Mouse (Mus musculus) cerebellum, postnatal 14 days (tissue): ENCODE results near the gene Wdr95.

Experiments used
- DNase-seq, 2 experiments: peaks; one replicate each; pipeline ENCODE4 v3.0.0; 2021; ENCODE audit warnings: mixed read lengths in 2 of 2

Wdr95 gene

DNA sequence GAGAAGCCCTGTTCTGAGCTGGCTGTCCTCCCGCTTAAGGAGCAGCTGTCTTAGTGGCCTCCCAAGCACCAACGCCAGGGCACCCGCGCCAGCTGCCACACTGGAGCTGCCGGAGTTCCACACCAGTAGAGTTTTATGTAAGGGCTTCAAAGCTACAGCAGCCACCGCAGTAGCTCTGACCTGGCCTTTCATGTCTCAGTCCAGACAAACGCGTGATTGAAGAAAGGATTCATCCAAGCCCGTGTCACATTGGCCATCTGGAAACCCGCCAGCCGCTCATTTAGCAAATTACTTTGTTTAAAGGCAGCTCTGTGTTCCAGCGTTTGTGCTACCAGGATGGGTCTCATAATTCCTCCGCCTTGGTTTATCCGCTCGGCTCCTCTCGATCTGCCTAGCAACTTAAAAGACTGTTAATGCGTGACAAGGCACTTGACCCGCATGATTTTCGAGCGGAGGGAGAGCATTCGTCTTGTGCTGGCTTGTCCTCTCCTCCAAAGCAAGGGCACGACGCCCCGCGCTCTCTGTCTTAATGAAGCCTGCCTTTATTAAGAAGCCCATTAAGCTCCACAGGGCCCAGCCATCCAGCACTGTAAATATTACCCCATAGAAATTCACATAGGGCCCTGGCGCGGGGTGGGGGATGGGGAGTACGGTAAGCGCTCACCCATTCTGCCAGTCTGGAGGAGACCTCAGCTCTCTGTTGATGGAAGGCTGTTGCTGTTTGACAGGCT, at the start of gene Wdr95:
Wdr95 (plus strand) TSS at position 681 of the 731 bp plus-strand sequence.
- DNase-seq, result peak; percentile 63 to 78

DNA sequence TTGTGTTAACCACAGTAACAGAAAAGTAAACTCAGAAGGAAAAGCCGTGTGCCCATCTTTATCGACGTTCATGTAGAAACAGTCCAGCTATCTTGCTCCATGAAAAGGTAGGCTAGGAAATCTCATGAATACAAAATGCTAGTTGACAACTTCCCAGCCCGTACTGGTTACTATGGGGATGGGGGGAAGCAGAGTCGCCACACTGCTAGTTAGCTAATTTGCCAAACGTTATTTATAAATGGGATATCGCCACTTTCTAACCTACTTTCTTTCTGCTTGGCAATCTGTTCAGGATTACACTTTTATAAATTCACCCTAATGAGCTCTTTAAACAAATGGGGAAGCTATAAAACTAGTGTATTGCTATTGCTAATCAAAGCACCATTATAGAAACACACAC, 46.6 kb upstream of the Wdr95 start:
- no peak for DNase-seq

DNA sequence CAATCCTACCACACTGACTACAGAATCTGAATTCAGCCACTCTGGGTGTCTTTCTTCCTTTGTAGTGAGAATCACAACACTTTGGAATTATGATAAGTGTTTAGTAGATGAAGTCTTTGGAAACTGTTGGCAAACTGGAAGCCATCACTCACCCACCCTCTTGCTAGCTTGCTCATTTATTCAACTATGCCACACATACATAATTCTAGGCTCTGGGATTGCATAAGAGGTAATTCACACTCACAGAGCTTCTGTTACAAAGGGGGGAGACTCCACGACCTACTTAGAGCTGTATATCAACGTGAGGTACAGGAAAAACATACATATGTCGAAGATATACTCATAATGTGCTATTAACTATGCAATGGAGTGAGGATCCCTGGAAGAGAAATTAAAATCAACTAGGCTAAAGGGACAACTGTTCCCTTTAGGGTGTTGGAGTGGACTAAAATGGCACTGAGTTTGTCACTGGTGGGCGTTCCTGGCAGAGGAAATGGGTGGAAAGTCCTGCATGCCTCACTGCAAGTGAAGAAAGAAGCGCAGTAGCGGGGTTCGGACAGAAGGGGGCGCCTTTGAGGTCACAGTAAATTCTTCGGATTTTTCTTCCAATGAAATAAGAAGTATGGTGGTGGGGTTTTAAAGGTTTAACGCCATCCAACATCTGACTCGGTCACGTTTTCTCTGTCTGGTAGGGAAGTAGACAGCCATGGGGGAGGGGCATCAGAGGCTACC, 45.0 kb upstream of the Wdr95 start:
- DNase-seq, result no peak

DNA sequence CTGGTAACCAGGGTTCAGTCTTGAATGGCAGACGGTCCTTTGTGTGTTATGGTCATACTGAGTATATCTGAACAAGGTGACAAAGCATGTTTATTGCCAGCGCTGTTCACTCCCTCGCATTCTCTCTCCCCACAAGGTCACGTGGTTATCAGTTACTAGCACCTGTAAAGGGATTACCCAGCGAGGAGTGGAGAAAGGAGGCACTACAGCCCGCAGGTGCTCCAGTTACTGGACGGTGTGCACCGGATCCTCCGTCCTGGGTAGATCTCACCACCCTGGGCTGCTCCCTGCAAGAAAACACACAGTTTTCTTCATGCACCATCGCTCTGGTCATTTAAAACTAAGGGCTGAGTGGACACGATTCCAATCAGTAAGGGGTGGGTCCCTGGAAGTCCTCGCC, 44.2 kb upstream of the Wdr95 start:
- no peak for DNase-seq

DNA sequence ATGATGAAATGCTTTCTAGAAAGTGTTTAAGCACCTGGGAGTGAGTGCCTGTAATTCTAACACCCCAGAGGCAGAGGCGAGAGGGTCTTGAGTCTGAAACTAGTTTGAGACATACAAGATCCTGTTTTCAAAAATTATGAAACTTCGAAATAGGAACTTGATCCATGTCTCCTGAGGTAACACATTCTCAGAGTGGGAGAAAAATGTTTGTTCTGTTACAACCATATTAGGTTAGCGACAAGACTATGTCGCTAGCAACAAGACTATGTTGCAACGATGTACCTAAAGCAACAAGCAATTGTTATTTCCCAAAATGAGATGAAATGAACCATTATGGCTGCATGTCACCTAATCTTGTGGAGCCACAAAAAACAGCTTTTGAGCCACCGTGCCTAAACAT, 43.0 kb upstream of the Wdr95 start:
- no peak for DNase-seq

DNA sequence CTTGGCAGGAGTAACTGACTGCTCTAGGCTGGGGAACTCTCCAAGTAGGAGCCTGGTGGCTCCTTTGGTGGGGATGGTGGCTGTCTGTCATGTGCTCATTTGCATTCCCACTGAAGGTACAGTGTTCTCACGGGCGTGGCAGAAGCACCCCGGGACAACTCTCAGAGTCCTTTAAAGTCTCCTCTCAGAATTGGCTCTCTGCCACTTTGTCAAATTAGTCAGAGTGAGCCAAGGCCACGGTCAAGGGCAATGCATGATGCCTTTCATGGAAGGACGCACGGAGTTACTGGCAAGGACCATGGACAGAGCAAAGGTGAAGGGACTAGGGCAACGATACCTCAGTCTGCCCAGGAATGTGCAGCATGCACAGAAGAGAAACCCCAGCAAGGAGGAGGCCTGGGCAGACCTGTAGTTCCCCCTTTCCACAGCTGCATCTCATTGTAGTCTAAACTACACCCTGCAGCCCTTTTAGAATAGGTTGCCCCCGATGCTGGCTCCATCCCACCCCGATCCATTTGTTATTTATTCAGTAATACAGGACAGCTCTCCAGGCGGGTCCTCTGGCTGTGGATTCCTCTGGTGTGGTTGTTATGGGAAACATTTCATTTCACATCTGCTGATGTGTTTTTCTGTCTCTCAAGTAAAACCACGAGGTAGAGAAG, 40.0 kb upstream of the Wdr95 start:
- DNase-seq, result peak in 1 of 2 experiments; percentile 22

DNA sequence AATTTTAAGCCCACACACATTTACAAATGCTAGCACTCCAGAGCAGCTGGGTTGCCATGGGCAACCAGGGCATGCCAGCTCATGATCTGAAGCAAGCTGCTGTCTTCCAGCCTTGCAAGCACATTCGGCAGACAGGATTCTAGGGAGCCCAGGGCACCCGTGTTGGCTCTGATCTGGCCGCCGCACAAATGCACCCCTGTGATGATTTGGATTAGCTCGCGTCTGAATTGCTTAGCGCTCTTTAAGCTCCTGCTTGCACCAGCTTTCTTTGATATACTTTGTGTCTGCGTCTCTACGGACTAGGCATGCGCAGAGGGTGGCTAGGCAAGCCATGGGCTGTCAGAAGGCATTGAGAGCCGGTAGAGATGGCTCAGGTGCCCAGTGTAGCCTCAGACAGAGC, 39.3 kb upstream of the Wdr95 start:
- DNase-seq, result peak; percentile 79

DNA sequence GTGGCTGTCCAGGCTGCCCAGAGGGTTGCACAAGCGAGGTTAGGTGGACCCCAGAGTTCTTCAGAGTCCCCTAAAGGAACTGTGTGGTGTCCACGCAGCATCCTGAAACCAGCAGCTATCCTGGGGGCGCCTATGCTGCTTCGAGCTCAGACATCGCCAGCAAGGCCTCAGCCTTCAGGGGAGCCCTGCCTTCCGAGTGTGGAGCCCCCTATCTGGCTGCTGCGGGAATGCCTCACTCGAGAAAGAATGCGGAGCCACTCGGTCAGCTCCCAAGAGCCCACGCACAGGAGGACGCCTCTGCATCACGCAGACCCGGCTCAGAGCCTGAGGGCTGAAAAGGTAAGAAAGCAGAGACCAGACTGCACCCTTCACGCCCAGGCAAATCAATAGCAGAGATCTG, 38.2 kb upstream of the Wdr95 start:
- DNase-seq, result peak in 1 of 2 experiments; percentile 54

DNA sequence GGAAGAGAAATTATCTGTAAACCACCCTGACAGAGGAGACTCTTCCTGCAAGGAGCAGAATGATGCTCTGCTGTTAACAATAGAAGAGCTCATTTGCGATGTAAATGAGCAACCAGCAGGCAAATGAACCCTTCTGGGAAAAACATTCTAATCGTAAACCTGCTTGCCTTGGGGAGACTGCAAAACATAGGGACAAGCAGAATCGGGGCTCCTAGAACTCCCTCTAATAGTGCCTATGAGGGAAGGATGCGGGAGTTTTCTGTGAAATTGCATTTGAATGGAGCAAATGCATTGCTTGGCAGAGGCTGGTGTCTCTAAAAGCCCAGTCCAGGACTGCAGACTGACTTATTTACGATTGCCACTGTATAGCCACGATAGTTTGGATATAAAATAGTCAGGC, 32.8 kb upstream of the Wdr95 start:
- no peak for DNase-seq

DNA sequence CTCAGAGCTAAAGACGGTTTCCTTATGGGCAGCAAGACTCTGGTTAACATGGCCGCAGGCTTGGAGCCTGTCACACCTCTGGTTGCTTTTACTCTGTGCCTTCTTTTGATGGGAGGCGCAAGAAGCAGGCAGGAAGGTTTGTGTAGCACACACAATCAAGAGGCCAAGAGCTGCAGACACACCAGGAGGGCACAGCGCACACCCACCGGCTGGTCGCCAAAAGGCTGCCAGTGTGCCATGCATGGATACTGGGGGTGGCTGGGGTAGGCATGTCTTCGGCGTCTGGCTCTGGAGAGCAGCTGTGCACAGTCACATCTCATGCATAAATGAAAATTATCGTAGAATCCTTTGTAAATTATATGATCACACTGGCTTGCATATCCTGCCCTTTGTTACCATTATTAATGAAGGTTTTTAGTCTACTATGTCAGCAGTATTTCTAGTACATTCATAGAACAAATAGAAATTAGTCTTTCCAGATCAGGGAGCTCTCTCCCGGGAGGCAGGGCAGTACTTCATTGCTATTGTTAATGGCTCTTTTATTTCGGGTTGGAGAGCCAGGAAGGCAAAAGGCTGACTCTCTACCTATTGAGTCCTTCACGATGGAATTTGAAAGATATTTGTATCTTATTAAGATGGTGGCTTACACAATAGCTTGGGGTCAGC, 31.9 kb upstream of the Wdr95 start:
- peak; percentile 37 to 50 for DNase-seq

DNA sequence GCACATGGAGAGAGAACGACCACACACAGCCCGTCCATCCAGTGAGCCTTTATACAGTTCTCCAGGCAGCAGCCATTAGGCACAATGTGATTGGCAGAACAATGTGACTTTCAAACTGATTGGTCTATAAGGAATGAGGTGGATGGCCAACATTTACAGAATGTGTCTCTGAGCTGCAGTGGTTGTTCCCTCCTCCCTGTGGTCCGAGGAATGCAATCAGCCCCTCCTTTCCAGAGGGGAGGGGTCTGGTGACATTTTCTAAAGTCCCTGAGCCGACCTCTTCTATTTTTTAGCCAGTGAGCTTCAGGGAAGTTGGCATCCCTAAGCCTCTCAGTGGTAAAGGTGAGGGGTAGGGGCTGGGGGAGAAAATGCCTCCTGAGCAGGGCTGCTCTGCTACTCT, 28.5 kb upstream of the Wdr95 start:
- no peak for DNase-seq

DNA sequence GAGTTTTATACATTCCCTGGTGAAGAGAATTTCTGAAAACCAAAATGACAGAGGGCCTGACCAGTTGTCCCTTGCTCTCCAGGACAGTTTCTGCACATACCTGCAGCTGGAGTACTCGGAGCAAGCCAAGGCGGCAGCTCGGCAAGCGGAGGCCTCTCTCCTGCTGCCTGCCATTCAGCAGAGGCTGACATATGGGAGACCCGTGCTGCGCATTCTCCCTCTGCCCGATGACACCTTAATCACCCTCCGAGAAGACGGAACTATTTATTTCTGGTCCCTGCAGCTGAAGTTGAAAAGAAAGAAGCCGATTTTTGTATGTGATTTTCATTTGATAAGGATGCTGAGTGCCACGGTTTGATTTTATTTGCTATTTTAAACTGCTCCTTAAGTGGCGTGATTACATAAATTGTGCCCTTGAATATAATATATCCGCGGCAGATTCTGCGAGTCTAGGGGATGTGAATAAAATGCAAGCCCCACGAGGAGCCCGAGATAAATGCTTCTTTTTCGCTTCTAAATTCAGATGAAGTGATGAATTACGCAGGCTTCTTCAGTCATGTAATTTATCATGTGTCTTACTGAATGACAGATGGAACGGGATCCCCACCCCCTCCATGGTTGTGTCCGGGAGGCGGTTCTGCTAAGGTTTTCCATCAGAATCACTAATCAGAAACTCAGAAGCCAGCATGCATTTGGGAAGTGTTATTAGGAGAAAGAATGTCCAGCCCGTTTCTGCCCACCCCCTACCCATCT, 24.9 kb upstream of the Wdr95 start:
- peak; percentile 59 to 74 for DNase-seq

DNA sequence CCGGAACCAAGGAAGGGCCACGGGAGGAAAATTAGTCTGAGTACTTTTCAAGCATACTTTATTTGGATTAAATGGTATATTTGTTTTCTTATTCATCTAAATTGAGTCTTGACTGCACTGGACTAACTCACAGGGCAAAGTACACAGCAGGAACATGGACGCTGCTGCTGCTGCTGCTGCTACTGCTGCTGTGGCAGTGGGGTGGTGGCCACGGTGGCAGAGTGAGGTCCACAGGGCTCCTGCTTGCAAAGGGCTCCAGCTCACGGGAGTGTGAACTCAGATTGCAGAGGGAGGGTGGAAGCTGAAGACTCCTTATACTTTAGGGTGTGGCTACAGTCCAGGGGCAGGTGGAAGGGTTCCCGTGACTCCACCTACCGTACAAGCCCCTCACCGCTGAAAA, 23.5 kb upstream of the Wdr95 start:
- DNase-seq, result no peak

DNA sequence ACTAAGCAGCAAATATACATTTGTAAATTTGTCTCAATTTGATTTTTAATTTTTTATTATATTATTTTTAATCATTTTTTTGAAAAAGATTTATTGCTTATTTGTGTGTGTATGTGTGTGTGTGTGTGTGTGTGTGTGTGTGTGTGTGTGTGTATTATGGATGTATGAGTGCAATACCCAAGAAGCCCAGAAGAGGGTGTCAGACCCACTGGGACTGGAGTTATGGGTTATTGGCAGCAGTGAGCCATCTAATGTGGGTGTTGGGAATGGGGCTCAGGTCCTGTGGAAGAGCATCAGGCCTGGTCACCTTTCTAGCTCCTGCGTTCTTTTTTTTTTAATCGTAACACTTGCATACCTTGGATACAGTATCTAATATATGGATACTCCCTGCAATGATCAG, 22.4 kb upstream of the Wdr95 start:
- DNase-seq, result no peak

DNA sequence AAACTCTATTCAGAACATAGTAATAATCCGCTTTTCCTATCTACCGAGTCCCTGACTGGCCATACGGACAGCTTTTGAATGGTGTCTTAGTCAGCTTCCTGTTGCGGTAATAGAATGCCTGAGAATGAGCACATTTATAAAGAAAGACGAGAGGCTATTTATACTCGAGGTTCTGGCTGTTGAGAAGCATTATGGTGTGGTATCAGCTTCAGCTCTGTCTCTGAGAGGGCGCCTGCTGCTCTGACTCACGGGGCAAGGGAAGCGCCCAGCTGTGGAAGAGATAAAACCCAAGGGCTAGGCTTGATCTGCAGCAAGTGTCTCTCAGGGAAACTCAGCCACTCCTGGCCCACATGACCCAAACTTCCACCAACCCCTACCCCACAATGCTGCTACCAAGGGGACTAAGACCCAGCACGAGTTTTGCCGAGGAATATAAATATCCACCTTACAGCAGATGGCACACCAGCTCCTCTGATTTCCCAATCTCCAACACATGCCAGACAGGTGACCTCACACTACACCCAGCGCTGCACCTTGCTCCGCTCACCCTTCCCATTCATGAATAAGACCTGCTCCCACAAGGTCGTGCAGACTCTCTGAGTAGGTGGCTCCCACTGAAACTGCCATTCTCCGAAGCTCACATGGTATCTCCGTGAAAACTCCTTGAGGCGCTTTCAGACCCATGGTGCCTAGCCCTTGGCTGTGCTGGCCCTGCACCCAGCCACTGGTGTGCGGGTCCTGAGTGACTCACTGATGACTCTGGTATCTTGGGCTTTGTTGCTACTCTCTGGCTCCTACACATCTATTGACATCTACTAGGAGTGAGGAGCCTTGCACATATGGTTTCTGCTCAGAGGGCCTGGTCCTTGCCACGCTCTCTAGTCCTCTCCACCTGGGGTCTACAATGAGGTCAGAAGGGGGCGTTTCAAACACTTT, 20.1 kb upstream of the Wdr95 start:
- no peak for DNase-seq

DNA sequence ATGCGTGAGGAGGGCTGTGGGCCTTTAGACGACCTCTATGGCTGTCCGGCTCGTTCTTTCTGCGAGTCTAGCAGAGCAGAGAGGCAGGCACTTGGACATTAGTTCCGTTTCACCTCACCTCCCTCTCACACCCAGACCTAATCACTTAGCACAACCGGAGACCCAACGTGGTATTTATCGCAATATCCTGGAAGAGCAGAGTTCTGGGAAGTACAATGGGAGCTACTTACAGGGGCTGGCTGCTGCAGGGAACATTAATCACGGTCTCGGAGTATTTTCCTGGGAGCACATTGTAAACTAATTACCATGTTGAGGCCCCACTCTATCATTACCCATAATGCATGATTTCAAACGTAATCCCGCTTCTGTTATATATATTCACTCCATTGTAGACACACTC, 18.2 kb upstream of the Wdr95 start:
- DNase-seq, result no peak

DNA sequence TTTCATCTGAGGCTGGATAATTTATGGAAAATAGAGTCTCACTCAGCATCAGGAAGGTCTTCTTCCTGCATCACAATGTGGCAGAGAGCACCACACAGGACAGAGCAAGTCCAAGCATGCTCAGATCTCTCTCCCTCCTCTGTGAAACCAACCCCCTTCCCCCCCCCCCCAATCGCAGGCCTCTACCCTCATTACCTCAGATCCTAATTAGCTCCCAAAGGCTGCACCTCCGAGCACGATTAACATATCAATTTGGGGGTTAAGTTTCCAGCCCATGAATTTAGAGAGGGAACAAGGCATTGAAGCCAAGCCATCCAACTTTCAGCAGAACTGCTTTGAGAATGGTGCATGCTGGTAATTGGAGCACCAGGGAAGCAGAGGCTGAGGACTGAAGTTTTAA, 15.8 kb upstream of the Wdr95 start:
- DNase-seq, result no peak

DNA sequence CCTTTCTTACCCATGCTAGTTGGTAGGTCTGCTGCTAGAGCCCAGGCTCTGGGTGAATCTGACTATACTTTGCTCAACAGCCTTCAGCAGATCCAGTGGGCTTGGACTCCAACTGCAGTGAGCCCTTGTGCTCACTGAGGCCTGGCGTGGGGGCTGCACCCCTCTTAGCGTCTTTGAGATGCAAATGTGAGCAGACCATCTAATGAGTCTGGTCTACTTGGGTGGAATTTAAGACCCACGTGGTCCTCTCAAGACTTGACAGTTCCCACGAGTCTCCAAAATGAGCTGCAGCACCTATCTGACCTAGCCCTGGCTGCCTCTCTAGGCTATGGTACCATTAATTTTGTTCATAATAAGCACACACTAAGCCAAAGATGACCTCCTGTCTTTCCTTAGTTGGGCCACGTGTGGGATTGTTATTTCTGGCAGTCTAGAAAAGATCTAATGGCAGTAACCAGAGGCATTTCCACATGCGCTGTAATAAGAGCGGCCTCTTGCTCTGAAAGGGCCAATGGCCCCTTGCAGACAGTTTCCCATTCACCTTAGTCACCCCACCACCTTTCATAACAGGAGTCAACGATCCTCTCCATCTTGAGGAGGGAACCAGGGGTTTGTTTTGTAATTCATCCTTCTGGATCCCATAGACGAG, 14.9 kb upstream of the Wdr95 start:
- DNase-seq, result no peak

DNA sequence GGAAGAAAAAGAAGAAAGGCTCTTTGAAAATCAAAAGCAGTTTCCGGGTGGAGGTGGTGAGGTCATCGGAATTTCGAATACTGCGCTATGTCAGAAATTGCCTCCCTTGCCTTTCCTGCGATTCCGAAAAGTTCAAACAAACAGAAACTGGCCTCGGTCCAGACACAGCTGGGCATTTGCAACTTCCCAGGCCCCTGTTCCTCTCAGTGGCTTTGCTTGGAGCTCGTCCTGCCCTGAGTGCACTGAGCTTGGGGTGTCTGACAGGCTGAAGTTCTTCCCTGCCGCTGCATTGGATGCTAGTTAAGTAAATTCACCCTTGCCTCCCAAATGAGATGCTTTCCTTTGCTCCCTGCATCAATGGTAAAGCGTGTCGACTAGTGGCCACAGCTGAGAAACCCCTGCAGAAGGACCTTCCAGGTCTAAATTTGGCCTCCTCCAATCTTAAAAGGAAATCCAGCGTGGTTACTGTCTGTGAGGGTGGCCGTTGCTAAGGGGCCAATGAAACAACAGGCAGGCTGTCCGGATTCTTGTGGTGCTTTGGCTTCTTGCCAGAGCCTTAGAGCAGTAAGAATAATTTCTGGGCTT, 14.3 kb upstream of the Wdr95 start:
- DNase-seq, result peak in 1 of 2 experiments; percentile 48

DNA sequence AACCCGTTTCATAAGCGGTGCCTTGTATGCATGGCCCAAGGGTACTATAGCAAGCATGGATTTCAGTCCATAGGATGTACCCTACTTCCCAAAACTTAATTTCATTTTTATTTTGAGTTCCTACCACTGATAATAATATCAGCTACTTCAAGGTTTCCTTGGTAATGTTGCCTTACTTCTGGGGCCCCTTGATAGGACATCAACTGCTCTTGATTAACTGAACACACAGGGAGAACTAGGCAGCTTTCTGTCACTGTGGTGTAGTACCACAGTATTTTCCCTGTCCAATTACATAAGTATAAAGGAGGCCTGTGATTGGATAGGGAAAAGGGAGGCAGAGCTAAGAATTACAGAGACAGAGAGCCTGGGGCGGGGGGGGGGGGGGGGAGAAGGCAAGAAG, 13.6 kb upstream of the Wdr95 start:
- DNase-seq, result no peak

DNA sequence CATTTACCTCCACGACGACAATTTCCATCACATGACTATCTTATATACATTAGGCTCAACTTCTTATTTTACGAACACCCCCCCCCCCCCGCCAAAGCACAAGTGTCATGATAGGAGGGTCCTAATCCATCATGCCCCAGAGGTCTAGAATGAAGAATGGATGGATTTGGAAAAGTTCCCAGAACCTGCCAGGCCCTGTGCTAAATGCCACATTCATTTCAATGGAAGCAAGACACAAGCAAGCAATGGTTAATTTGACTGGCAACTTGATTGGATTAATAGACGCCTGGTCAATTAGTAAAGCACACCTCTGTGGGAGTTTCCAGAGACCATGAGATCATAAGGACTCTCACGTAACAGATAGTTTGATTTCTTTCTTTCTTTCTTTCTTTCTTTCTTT, 11.4 kb upstream of the Wdr95 start:
- DNase-seq, result no peak
